ENCODE assay signal across 9 mouse cellular contexts in the genomic region with DNA sequence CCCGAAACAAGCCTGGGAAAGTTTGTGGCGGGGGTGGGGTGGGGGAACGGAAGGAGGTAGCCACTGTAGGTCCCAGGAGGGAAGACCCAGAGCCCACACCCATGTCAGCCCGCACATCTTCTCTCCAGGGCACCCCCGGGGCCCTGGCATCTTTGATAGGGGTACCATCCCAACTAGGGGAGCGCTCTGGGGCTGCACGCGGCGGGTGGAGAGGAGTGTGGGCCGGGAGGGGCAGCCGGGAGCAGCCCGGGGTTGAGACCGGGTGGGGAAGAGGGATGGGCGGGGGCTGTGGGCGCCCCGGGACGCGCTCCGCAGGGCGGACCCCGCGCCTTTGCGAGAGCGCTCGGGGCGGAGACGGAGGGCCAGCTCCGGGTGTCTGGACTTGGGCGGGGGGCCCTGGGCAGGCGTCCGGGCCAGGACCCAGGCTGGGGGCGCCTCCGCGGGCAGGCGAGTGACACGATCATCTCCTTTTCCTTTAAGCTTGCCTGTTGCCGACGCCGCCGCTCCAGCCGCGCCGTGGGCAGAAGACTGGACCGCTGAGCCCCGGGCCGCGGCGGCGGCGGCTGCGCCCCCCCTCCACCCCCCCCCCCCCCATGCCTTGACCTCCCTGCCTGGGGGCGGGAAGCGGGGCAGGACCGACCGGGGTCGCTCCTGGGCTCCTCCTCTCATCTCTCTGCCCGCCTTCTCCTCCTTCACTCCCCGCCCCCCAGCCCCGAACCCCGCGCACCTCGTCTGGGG. TPM values are rescaled to one million over a fixed set of nuclear protein-coding genes. Genes with fewer than 3 reads are reported as not detected.
DNase-seq lines count a peak whose midpoint lies in the region; ATAC-seq and TF ChIP-seq lines count a peak whose summit lies in the region.
"Had no signal": no experiment of that assay in that cellular context is flagged by ENCODE, and none has a peak within 500 bp of the region (broad histone marks: within the 10 kb centered on the region; RNA-seq: fewer than 3 reads in every experiment).

No protein-coding gene starts in this region.

- no peaks in the 10 kb centered on the region for H3K9me3 ChIP-seq in hindbrain, embryonic 14.5 days (ENCODE audit: control insufficient read depth, low read length)
- no peaks in the 10 kb centered on the region for H3K9me3 ChIP-seq in liver, embryonic 13.5 days (replicated peaks)
- no peaks in the 10 kb centered on the region for H3K9me3 ChIP-seq in neural tube, embryonic 11.5 days (ENCODE audit: control insufficient read depth, low read length)

- intact Hi-C loops in left cerebral cortex, postnatal 4 days (cut with DNase I) = loop anchor here (5.0 to 10.0 kb wide), 2 partner anchors 362 to 625 kb away; no protein-coding TSS in a partner anchor
- intact Hi-C loops in gastrocnemius, adult 2 months (cut with DNase I) = loop anchor here (5.0 to 10.0 kb wide), 3 partner anchors 85 to 1052 kb away; a partner anchor contains a TSS

- under 1% methylated on average over 31 of the region's 62 CpGs for WGBS in hindbrain, embryonic 14.5 days
- 0% methylated on average over 24 of the region's 62 CpGs for WGBS in liver, embryonic 13.5 days (ENCODE audit: insufficient replicate concordance)
- under 1% methylated on average over 17 of the region's 62 CpGs for WGBS in neural tube, embryonic 11.5 days

- peak; percentile 61 for DNase-seq in left cerebral cortex, postnatal 4 days
- DNase-seq in left cerebral cortex, adult 11 months (ENCODE audit: low spot score) = no peak
- peak; percentile 62 for DNase-seq in cerebellum, adult 9-10 months
- DNase-seq in gastrocnemius, adult 2 months = peak; percentile 87
- DNase-seq in hindbrain, embryonic 14.5 days (ENCODE audit: low spot score) = no peak
- no peak for DNase-seq in liver, embryonic 13.5 days
- DNase-seq in neural tube, embryonic 11.5 days (ENCODE audit: low spot score) = peak; percentile 88
- no peak for DNase-seq in frontal cortex, adult 2 months (ENCODE audit: extremely low spot score in 1 of 2, low spot score in 1 of 2)

- H3K36me3 ChIP-seq in hindbrain, embryonic 14.5 days (replicated peaks; ENCODE audit: control insufficient read depth, insufficient read depth) = no peaks in the 10 kb centered on the region
- H3K36me3 ChIP-seq in liver, embryonic 13.5 days = no peaks in the 10 kb centered on the region
- no peaks in the 10 kb centered on the region for H3K36me3 ChIP-seq in neural tube, embryonic 11.5 days (ENCODE audit: control insufficient read depth, insufficient read depth, low read length)

- H3K9ac ChIP-seq in hindbrain, embryonic 14.5 days = peak overlapping the region; percentile 84
- H3K9ac ChIP-seq in liver, embryonic 13.5 days = 0 out of 2 replicates have a peak overlapping the region, but pooled peaks have one; percentile 41
- H3K9ac ChIP-seq in neural tube, embryonic 11.5 days (ENCODE audit: low read length) = peak overlapping the region; percentile 86

- TF ChIP-seq CTCF in gastrocnemius, adult 2 months (IDR thresholded peaks at IDR 0.05) = no peak

- peaks cover 21% of the 10 kb centered on the region for H3K27me3 ChIP-seq in hindbrain, embryonic 14.5 days (ENCODE audit: control insufficient read depth, insufficient read depth, low read length)
- H3K27me3 ChIP-seq in liver, embryonic 13.5 days = peaks cover 92% of the 10 kb centered on the region
- peaks cover 23% of the 10 kb centered on the region for H3K27me3 ChIP-seq in neural tube, embryonic 11.5 days (ENCODE audit: control insufficient read depth, insufficient read depth, low read length)

- ATAC-seq in hindbrain, embryonic 14.5 days (ENCODE audit: low FRiP score) = peak; percentile 74
- peak; percentile 57 for ATAC-seq in liver, embryonic 13.5 days (ENCODE audit: low read depth)
- peak; percentile 59 for ATAC-seq in neural tube, embryonic 11.5 days (ENCODE audit: insufficient read depth, low FRiP score, low TSS enrichment)

- peaks cover 26% of the 10 kb centered on the region; the same call in 1 of the 2 replicates for H3K4me1 ChIP-seq in hindbrain, embryonic 14.5 days (replicated peaks; ENCODE audit: control insufficient read depth, insufficient read depth, low read length)
- peaks cover 12% of the 10 kb centered on the region for H3K4me1 ChIP-seq in liver, embryonic 13.5 days (replicated peaks)
- peaks cover 17% of the 10 kb centered on the region for H3K4me1 ChIP-seq in neural tube, embryonic 11.5 days (ENCODE audit: control insufficient read depth, insufficient read depth, low read length)

- H3K27ac ChIP-seq in gastrocnemius, adult 2 months = peak overlapping the region; percentile 91
- peak overlapping the region; percentile 91 for H3K27ac ChIP-seq in hindbrain, embryonic 14.5 days
- no peak overlapping the region for H3K27ac ChIP-seq in liver, embryonic 13.5 days
- H3K27ac ChIP-seq in neural tube, embryonic 11.5 days (ENCODE audit: low read depth, low read length) = peak overlapping the region; percentile 92
- H3K27ac ChIP-seq: macrophage had no signal

- peak overlapping the region; percentile 98 for H3K4me2 ChIP-seq in hindbrain, embryonic 14.5 days (replicated peaks)
- peak overlapping the region; percentile 71 for H3K4me2 ChIP-seq in liver, embryonic 13.5 days
- H3K4me2 ChIP-seq in neural tube, embryonic 11.5 days (ENCODE audit: low read depth) = peak overlapping the region; percentile 94

- H3K4me3 ChIP-seq in gastrocnemius, adult 2 months = peak overlapping the region; percentile 79
- peak overlapping the region; percentile 79 for H3K4me3 ChIP-seq in hindbrain, embryonic 14.5 days (replicated peaks; ENCODE audit: low read length)
- peak overlapping the region; percentile 60 for H3K4me3 ChIP-seq in liver, embryonic 13.5 days (replicated peaks)
- peak overlapping the region; percentile 92 for H3K4me3 ChIP-seq in neural tube, embryonic 11.5 days (ENCODE audit: low read depth, low read length)

RNA-seq across cellular contexts. Expression of a gene that starts 0.6 kb away (rescaled TPM):
- total RNA-seq in left cerebral cortex, postnatal 4 days (2021) = 10 to 100 TPM; 62.3 to 64.5 TPM
- total RNA-seq in gastrocnemius, adult 2 months (2021) = 1 to 10 TPM; 2.9 to 3.1 TPM
- 38.2 and 55.9 TPM in 2 replicates for polyA plus RNA-seq in hindbrain, embryonic 14.5 days (2014; fragmentation: Nextera tagmentation; extraction: Ambion mirVana)
- polyA plus RNA-seq in liver, embryonic 13.5 days (2015; fragmentation: Nextera tagmentation; extraction: Ambion mirVana) = 0.73 and 0.97 TPM in 2 replicates
- 15.2 and 16.3 TPM in 2 replicates for polyA plus RNA-seq in neural tube, embryonic 11.5 days (2014; fragmentation: Nextera tagmentation; extraction: Ambion mirVana)
- polyA plus RNA-seq in frontal cortex, adult 2 months (2012; rRNA removed) = 14.8 and 18.1 TPM in 2 replicates
- polyA plus RNA-seq: macrophage had no signal

Comparison
In these comparisons a context has a peak if more than half of its experiments do, and no peak if none do; other contexts are left out.
1. DNase-seq: peak in left cerebral cortex, postnatal 4 days (single experiment), cerebellum, adult 9-10 months (single experiment), gastrocnemius, adult 2 months (single experiment) and neural tube, embryonic 11.5 days (single experiment); none in left cerebral cortex, adult 11 months (single experiment), hindbrain, embryonic 14.5 days (single experiment), liver, embryonic 13.5 days (single experiment) and frontal cortex, adult 2 months (0 of 2).
2. Peak in every context shown above with its lines, with median percentiles within 50 percentile points of each other: H3K4me3 ChIP-seq, ATAC-seq, H3K4me2 ChIP-seq and H3K9ac ChIP-seq.